Mouse (Mus musculus) embryonic fibroblast, embryonic 13.5 days (primary cell): ENCODE data around the gene Trub1.

Experiments
- CTCF ChIP-seq: IDR thresholded peaks from 2 replicates; pipeline ENCODE4 v1.5.1; 2011; ENCODE audit warnings: mild to moderate bottlenecking, control low read depth, low read length, moderate library complexity, borderline replicate concordance; ENCODE audit not compliant: insufficient read depth
- POLR2A ChIP-seq: IDR thresholded peaks from 2 replicates; pipeline ENCODE4 v1.6.1; 2011; ENCODE audit warnings: low read depth, mild to moderate bottlenecking, control low read depth, low read length, moderate library complexity

DNA sequence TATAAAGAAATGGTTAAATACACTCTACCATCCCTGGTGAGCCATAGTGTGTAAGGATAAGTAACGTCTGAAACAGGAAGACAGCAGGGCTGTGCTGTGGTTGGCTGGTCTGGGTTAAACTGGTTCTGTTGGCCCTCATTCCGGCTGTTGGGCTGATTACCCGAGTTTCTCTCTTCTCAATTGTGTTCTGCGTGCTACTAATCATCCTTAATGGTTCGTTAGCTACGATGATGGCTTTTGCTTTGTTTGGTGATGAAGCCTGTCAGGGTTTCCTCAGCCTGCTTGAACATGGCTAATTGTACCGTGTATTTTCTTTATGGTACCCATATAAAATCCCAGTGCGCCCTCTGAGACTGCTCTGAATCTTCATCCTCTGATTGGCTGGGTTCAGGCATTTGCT lies 11.0 kb downstream of the Trub1 start:
- TF ChIP-seq CTCF (no peak), POLR2A (no peak)
